ENCODE assay signal across 18 mouse cellular contexts in the genomic region with DNA sequence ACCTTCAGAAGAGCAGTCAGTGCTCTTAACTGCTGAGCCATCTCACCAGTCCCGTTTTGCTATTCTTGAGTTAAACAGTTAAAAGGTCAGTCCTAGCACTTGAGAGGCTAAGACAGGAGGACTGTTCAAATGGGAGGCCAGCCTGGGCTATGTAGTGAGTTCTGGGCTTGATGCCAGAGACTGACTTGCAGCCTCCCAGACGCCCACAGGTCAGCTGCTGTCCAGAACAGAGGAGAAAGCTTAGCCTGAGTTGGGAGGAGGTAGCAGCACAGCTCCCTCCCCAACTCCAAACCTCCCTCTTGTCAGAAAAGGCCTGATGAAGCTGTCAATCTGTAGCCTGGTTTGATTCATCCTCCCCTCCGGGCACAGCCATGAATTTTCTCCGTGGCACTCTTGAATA. TPM values are rescaled to one million over a fixed set of nuclear protein-coding genes. Genes with fewer than 3 reads are reported as not detected.
DNase-seq lines count a peak whose midpoint lies in the region; ATAC-seq lines count a peak whose summit lies in the region.
"Had no signal": no experiment of that assay in that cellular context is flagged by ENCODE, and none has a peak within 500 bp of the region (broad histone marks: within the 10 kb centered on the region; RNA-seq: fewer than 3 reads in every experiment).

No protein-coding gene starts in this region.

- peak; percentile 75 for ATAC-seq in frontal cortex, adult (ENCODE audit: low TSS enrichment)
- ATAC-seq: forebrain, embryonic 15.5 days; intestine, embryonic 15.5 days; liver, postnatal 0 days; midbrain, embryonic 15.5 days had no signal

- DNase-seq in frontal cortex, postnatal 25 days (ENCODE audit: low spot score in 2 of 2): no peak
- DNase-seq in left cerebral cortex, postnatal 14 days (ENCODE audit: low spot score in 2 of 2): peak; percentile 23 to 49
- DNase-seq in left cerebral cortex, adult 11 months (ENCODE audit: low spot score): no peak
- DNase-seq in MN1 (ENCODE audit: low spot score): peak; percentile 63
- DNase-seq in layer of hippocampus, postnatal 36 days: peak; percentile 27 to 32
- DNase-seq in heart, adult 11 months: no peak
- DNase-seq: cerebellum, adult 8-10 months; gastrocnemius, adult 2 months; heart, postnatal 4 days; kidney, postnatal 4 days; liver, postnatal 0 days; thymus, postnatal 14 days had no signal

- intact Hi-C loops in left cerebral cortex, postnatal 14 days (cut with DNase I): no loop called here

RNA-seq across cellular contexts. Expression of a gene that starts 5.3 kb away (rescaled TPM):
- total RNA-seq in left cerebral cortex, postnatal 14 days (2021): 10 to 100 TPM; 48.3 to 66.5 TPM
- 10 to 100 TPM; 17.6 to 22.7 TPM for total RNA-seq in layer of hippocampus, postnatal 36 days (2021)
- total RNA-seq: gastrocnemius, adult 2 months; granulocyte monocyte progenitor cell, adult 5-6 weeks; heart, postnatal 4 days; liver, adult 2 months had no signal

RNA-seq across cellular contexts. Expression of a gene that starts 30.1 kb away (rescaled TPM):
- total RNA-seq in left cerebral cortex, postnatal 14 days (2021): 10 to 100 TPM; 25.7 to 26.9 TPM
- total RNA-seq in layer of hippocampus, postnatal 36 days (2021): 10 to 100 TPM; 36.3 to 39.4 TPM

RNA-seq across cellular contexts. Expression of a gene that starts 39.2 kb away (rescaled TPM):
- 10 to 100 TPM; 21.3 to 21.6 TPM for total RNA-seq in left cerebral cortex, postnatal 14 days (2021)
- 10 to 100 TPM; 12.6 to 14.5 TPM for total RNA-seq in layer of hippocampus, postnatal 36 days (2021)

RNA-seq across cellular contexts. Expression of a gene that starts 49.9 kb away (rescaled TPM):
- 1 to 10 TPM; 4.9 to 5.8 TPM for total RNA-seq in left cerebral cortex, postnatal 14 days (2021)
- total RNA-seq in layer of hippocampus, postnatal 36 days (2021): 1 to 10 TPM; 8.3 to 9.5 TPM

Comparison
In these comparisons a context has a peak if more than half of its experiments do, and no peak if none do; other contexts are left out.
1. DNase-seq: peak in left cerebral cortex, postnatal 14 days (2 of 2), MN1 (single experiment) and layer of hippocampus, postnatal 36 days (2 of 2); none in frontal cortex, postnatal 25 days (0 of 2), left cerebral cortex, adult 11 months (single experiment) and heart, adult 11 months (single experiment).